Mouse (Mus musculus): ENCODE data around the gene Tnr. TPM values are rescaled to one million over a fixed set of nuclear protein-coding genes. Genes with fewer than 3 reads are reported as not detected.
A peak's percentile ranks its signal among the peaks of the same experiment; 100 is the strongest.

The Tnr gene
- total and polyA plus RNA-seq, 2 experiments from 2014 or later, result 5.4 to 51.5 TPM

GRCm38 (mm10) chr1:159889012-159889765 is 365.6 kb downstream of the Tnr start:
- Histone ChIP-seq H3K27me3 (ENCODE audit: insufficient read depth, low read length) (no peaks in the 10 kb centered on the region), H3K9ac (replicated peaks; ENCODE audit: low read length) (no peak overlapping the region), H3K27ac (no peak overlapping the region), H3K36me3 (ENCODE audit: insufficient read depth, low read length) (no peaks in the 10 kb centered on the region), H3K9me3 (ENCODE audit: low read length) (no peaks in the 10 kb centered on the region), H3K4me1 (ENCODE audit: insufficient read depth, low read length) (no peaks in the 10 kb centered on the region), H3K4me3 (ENCODE audit: low read length) (no peak overlapping the region), H3K4me2 (ENCODE audit: low read depth, low read length) (no peak overlapping the region)
- WGBS, result 92% methylated on average over 17 of the region's 17 CpGs
- ATAC-seq (no peak), DNase-seq (ENCODE audit: low spot score) (no peak)
- no peak for TF ChIP-seq CTCF (IDR thresholded peaks at IDR 0.05; ENCODE audit: low read depth)

- TF ChIP-seq CTCF (IDR thresholded peaks at IDR 0.05; ENCODE audit: low read depth), result no peak
- WGBS, result 87% methylated on average over 5 of the region's 5 CpGs
- DNase-seq (ENCODE audit: low spot score) (no peak), ATAC-seq (no peak)
- H3K4me1 ChIP-seq (ENCODE audit: insufficient read depth, low read length), result no peaks in the 10 kb centered on the region
- no peak overlapping the region for H3K4me2 ChIP-seq (ENCODE audit: low read depth, low read length)
- no peak overlapping the region for H3K9ac ChIP-seq (replicated peaks; ENCODE audit: low read length)
- no peaks in the 10 kb centered on the region for H3K9me3 ChIP-seq (ENCODE audit: low read length)
- no peaks in the 10 kb centered on the region for H3K36me3 ChIP-seq (ENCODE audit: insufficient read depth, low read length)
- no peak overlapping the region for H3K4me3 ChIP-seq (ENCODE audit: low read length)
- no peaks in the 10 kb centered on the region for H3K27me3 ChIP-seq (ENCODE audit: insufficient read depth, low read length)
- H3K27ac ChIP-seq, result no peak overlapping the region
Observed at GRCm38 (mm10) chr1:159890524-159890923, 367.0 kb downstream of the Tnr start.

- Histone ChIP-seq H3K27me3 (ENCODE audit: insufficient read depth, low read length) (no peaks in the 10 kb centered on the region), H3K4me2 (ENCODE audit: low read depth, low read length) (no peak overlapping the region), H3K4me1 (ENCODE audit: insufficient read depth, low read length) (no peaks in the 10 kb centered on the region), H3K4me3 (ENCODE audit: low read length) (no peak overlapping the region), H3K27ac (no peak overlapping the region), H3K9ac (replicated peaks; ENCODE audit: low read length) (no peak overlapping the region), H3K36me3 (ENCODE audit: insufficient read depth, low read length) (no peaks in the 10 kb centered on the region), H3K9me3 (ENCODE audit: low read length) (no peaks in the 10 kb centered on the region)
- WGBS, result 74% methylated on average over 3 of the region's 3 CpGs
- ATAC-seq (no peak), DNase-seq (ENCODE audit: low spot score) (no peak)
- TF ChIP-seq CTCF (IDR thresholded peaks at IDR 0.05; ENCODE audit: low read depth), result no peak
Observed at GRCm38 (mm10) chr1:159895094-159895493, 371.5 kb downstream of the Tnr start.

GRCm38 (mm10) chr1:159899991-159900390 is 376.4 kb downstream of the Tnr start:
- H3K4me2 ChIP-seq (ENCODE audit: low read depth, low read length), result no peak overlapping the region
- no peak overlapping the region for H3K9ac ChIP-seq (replicated peaks; ENCODE audit: low read length)
- WGBS, result 85% methylated on average over 3 of the region's 3 CpGs
- ATAC-seq (no peak), DNase-seq (ENCODE audit: low spot score) (no peak)
- no peaks in the 10 kb centered on the region for H3K27me3 ChIP-seq (ENCODE audit: insufficient read depth, low read length)
- H3K36me3 ChIP-seq (ENCODE audit: insufficient read depth, low read length), result no peaks in the 10 kb centered on the region
- TF ChIP-seq CTCF (IDR thresholded peaks at IDR 0.05; ENCODE audit: low read depth), result no peak
- no peak overlapping the region for H3K27ac ChIP-seq
- no peaks in the 10 kb centered on the region for H3K4me1 ChIP-seq (ENCODE audit: insufficient read depth, low read length)
- H3K9me3 ChIP-seq (ENCODE audit: low read length), result no peaks in the 10 kb centered on the region
- H3K4me3 ChIP-seq (ENCODE audit: low read length), result no peak overlapping the region

- Histone ChIP-seq H3K4me1 (ENCODE audit: insufficient read depth, low read length) (no peaks in the 10 kb centered on the region), H3K9me3 (ENCODE audit: low read length) (no peaks in the 10 kb centered on the region), H3K9ac (replicated peaks; ENCODE audit: low read length) (no peak overlapping the region), H3K4me3 (ENCODE audit: low read length) (no peak overlapping the region), H3K27ac (no peak overlapping the region), H3K4me2 (ENCODE audit: low read depth, low read length) (no peak overlapping the region), H3K27me3 (ENCODE audit: insufficient read depth, low read length) (no peaks in the 10 kb centered on the region), H3K36me3 (ENCODE audit: insufficient read depth, low read length) (no peaks in the 10 kb centered on the region)
- no peak for ATAC-seq
- TF ChIP-seq CTCF (IDR thresholded peaks at IDR 0.05; ENCODE audit: low read depth), result no peak
- 57% methylated on average over 3 of the region's 3 CpGs for WGBS
- no peak for DNase-seq (ENCODE audit: low spot score)
Observed at GRCm38 (mm10) chr1:159900639-159901038, 377.1 kb downstream of the Tnr start.

GRCm38 (mm10) chr1:159901366-159902119 is 378.0 kb downstream of the Tnr start:
- Histone ChIP-seq H3K9me3 (ENCODE audit: low read length) (no peaks in the 10 kb centered on the region), H3K9ac (replicated peaks; ENCODE audit: low read length) (no peak overlapping the region), H3K36me3 (ENCODE audit: insufficient read depth, low read length) (no peaks in the 10 kb centered on the region), H3K4me1 (ENCODE audit: insufficient read depth, low read length) (no peaks in the 10 kb centered on the region), H3K4me3 (ENCODE audit: low read length) (no peak overlapping the region), H3K27ac (no peak overlapping the region), H3K4me2 (ENCODE audit: low read depth, low read length) (no peak overlapping the region), H3K27me3 (ENCODE audit: insufficient read depth, low read length) (no peaks in the 10 kb centered on the region)
- WGBS, result 36% methylated on average over 7 of the region's 7 CpGs
- peak; percentile 7; the same call in 1 of the 2 replicates for ATAC-seq
- no peak for DNase-seq (ENCODE audit: low spot score)
- TF ChIP-seq CTCF (IDR thresholded peaks at IDR 0.05; ENCODE audit: low read depth), result no peak

- TF ChIP-seq CTCF (IDR thresholded peaks at IDR 0.05; ENCODE audit: low read depth), result no peak
- 87% methylated on average over 4 of the region's 4 CpGs for whole genome bisulfite sequencing
- no peaks in the 10 kb centered on the region for H3K36me3 ChIP-seq (ENCODE audit: insufficient read depth, low read length)
- no peaks in the 10 kb centered on the region for H3K9me3 ChIP-seq (ENCODE audit: low read length)
- H3K4me3 ChIP-seq (ENCODE audit: low read length), result no peak overlapping the region
- ATAC-seq (no peak), DNase-seq (ENCODE audit: low spot score) (no peak)
- H3K27ac ChIP-seq, result no peak overlapping the region
- no peaks in the 10 kb centered on the region for H3K27me3 ChIP-seq (ENCODE audit: insufficient read depth, low read length)
- H3K4me1 ChIP-seq (ENCODE audit: insufficient read depth, low read length), result no peaks in the 10 kb centered on the region
- no peak overlapping the region for H3K4me2 ChIP-seq (ENCODE audit: low read depth, low read length)
- H3K9ac ChIP-seq (replicated peaks; ENCODE audit: low read length), result no peak overlapping the region
Observed at GRCm38 (mm10) chr1:159902120-159902497, 378.5 kb downstream of the Tnr start.

All from hindbrain, postnatal 0 days (tissue).